Mouse (Mus musculus) E14TG2a.4 (cell line): ENCODE results near the gene Foxo1.

Source experiments
- CTCF ChIP-seq: conservative IDR thresholded peaks from 2 replicates; pipeline ENCODE4 v1.5.1; 2014; ENCODE audit warnings: low read length
- NANOG ChIP-seq: IDR thresholded peaks from 2 replicates; pipeline ENCODE4 v1.6.1; 2014; ENCODE audit warnings: borderline replicate concordance, low read length, mixed read lengths
- POU5F1 ChIP-seq: IDR thresholded peaks from 2 replicates; pipeline ENCODE4 v1.6.1; 2014; ENCODE audit warnings: low read length, borderline replicate concordance

DNA sequence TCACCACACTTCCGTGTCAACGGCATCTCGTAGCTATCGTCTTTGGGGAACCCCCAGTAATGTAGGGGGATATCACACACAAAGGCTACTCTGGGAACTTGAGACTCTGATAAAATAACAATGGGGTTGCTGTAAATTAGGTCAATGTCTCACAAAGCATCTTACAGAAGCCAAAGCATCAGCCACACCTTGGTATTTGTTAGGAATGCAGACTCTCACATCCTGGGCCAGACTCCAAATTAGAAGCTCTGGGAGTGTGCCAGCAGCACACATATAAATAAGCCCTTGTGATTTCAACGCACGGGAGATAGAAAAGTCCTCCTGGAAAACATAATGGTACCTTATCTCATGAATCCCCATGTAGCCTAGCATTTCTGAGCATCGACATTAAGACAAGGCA lies 49.3 kb upstream of the Foxo1 start:
- TF ChIP-seq CTCF (no peak), NANOG (no peak), POU5F1 (no peak)
